Mouse (Mus musculus) hindbrain, postnatal 0 days (tissue): ENCODE measurements at regions not wholly inside any gene's neighbourhood (a gene's known extent, or its start where the extent isn't known, plus 50 kb on each side); places are given as distances from the start of the nearest gene placed in this dataset.

Experiments used
- ATAC-seq: fragments of 200-750 bp; cut with Nextera tagmentation; 2 replicates; pipeline ENCODE4 v1.8.0; 2017; ENCODE audit warnings: mild to moderate bottlenecking, moderate TSS enrichment, moderate library complexity
- DNase-seq: peaks from one replicate; pipeline ENCODE4 v3.0.0-alpha.2; 2015; ENCODE audit warnings: low spot score
- H3K27ac ChIP-seq: fragments of 300-500 bp; sonication (generic); 2 replicates; pipeline ENCODE4 v1.5.1; 2014; ENCODE audit warnings: mild to moderate bottlenecking
- H3K27me3 ChIP-seq: fragments of 300-500 bp; sonication (generic); 2 replicates; pipeline ENCODE4 v1.6.1; 2014; ENCODE audit warnings: low read length, mixed read lengths; ENCODE audit not compliant: insufficient read depth
- H3K36me3 ChIP-seq: fragments of 300-500 bp; sonication (generic); 2 replicates; pipeline ENCODE4 v1.6.1; 2014; ENCODE audit warnings: low read length, mixed read lengths; ENCODE audit not compliant: insufficient read depth
- H3K4me1 ChIP-seq: fragments of 300-500 bp; sonication (generic); 2 replicates; pipeline ENCODE4 v1.6.1; 2014; ENCODE audit warnings: antibody characterized with exemption, low read length, mixed read lengths; ENCODE audit not compliant: insufficient read depth
- H3K4me2 ChIP-seq: fragments of 300-500 bp; sonication (generic); 2 replicates; pipeline ENCODE4 v1.6.1; 2014; ENCODE audit warnings: low read depth, mild to moderate bottlenecking, low read length, moderate library complexity, mixed read lengths
- H3K4me3 ChIP-seq: fragments of 300-500 bp; sonication (generic); 2 replicates; pipeline ENCODE4 v1.5.1; 2014; ENCODE audit warnings: low read length
- H3K9ac ChIP-seq: fragments of 300-500 bp; sonication (generic); replicated peaks from 2 replicates; pipeline ENCODE4 v1.6.1; 2014; ENCODE audit warnings: mild to moderate bottlenecking, low read length, moderate library complexity, mixed read lengths
- H3K9me3 ChIP-seq: fragments of 300-500 bp; sonication (generic); 2 replicates; pipeline ENCODE4 v1.6.1; 2016; ENCODE audit warnings: low read length, mixed read lengths
- CTCF ChIP-seq: IDR thresholded peaks from 2 replicates; pipeline ENCODE4 v1.5.1; 2016; ENCODE audit warnings: antibody characterized with exemption, control low read depth, low read depth
- WGBS: fragments of 180-500 bp; shearing (Covaris S2); extraction: QIAGEN DNeasy Blood & Tissue Kit; methylation state at CpG from one replicate; pipeline ENCODE4 v1.1.7; 2014; 5-methylcytosine and 5-hydroxymethylcytosine counted together

- no peaks in the 10 kb centered on the region; the same call in 1 of the 2 replicates for H3K4me1 ChIP-seq
- H3K9me3 ChIP-seq: no peaks in the 10 kb centered on the region
- H3K4me3 ChIP-seq: no peak overlapping the region
- ATAC-seq (no peak), DNase-seq (peak; percentile 41)
- no peaks in the 10 kb centered on the region for H3K36me3 ChIP-seq
- WGBS: 61% methylated on average over 6 of the region's 6 CpGs
- H3K9ac ChIP-seq: no peak overlapping the region
- H3K4me2 ChIP-seq: no peak overlapping the region
- no peak overlapping the region for H3K27ac ChIP-seq
- H3K27me3 ChIP-seq: no peaks in the 10 kb centered on the region
- TF ChIP-seq CTCF: no peak
Observed at GRCm38 (mm10) chr8:89713880-89714279, 634.3 kb downstream of the Tox3 start.

GRCm38 (mm10) chr8:89707341-89707928, 640.7 kb downstream of the Tox3 start:
- Histone ChIP-seq H3K27me3 (no peaks in the 10 kb centered on the region), H3K27ac (no peak overlapping the region), H3K9me3 (no peaks in the 10 kb centered on the region), H3K4me2 (no peak overlapping the region), H3K9ac (no peak overlapping the region), H3K4me1 (no peaks in the 10 kb centered on the region), H3K4me3 (no peak overlapping the region), H3K36me3 (no peaks in the 10 kb centered on the region)
- WGBS: 61% methylated on average over 5 of the region's 5 CpGs
- DNase-seq: no peak
- no peak for ATAC-seq
- TF ChIP-seq CTCF: no peak

GRCm38 (mm10) chr8:89685696-89686095, 641.7 kb upstream of the Sall1 start:
- Histone ChIP-seq H3K4me1 (no peaks in the 10 kb centered on the region), H3K4me3 (no peak overlapping the region), H3K36me3 (no peaks in the 10 kb centered on the region), H3K9ac (no peak overlapping the region), H3K4me2 (no peak overlapping the region), H3K9me3 (no peaks in the 10 kb centered on the region), H3K27ac (no peak overlapping the region), H3K27me3 (no peaks in the 10 kb centered on the region)
- WGBS: 91% methylated on average over 6 of the region's 6 CpGs
- DNase-seq (no peak), ATAC-seq (no peak)
- no peak for TF ChIP-seq CTCF

GRCm38 (mm10) chr8:89680937-89681336, 637.0 kb upstream of the Sall1 start:
- 92% methylated on average over 4 of the region's 4 CpGs for WGBS
- Histone ChIP-seq H3K27ac (no peak overlapping the region), H3K4me2 (no peak overlapping the region), H3K9me3 (no peaks in the 10 kb centered on the region), H3K4me3 (no peak overlapping the region), H3K36me3 (no peaks in the 10 kb centered on the region), H3K27me3 (no peaks in the 10 kb centered on the region), H3K9ac (no peak overlapping the region), H3K4me1 (no peaks in the 10 kb centered on the region)
- TF ChIP-seq CTCF: no peak
- DNase-seq (no peak), ATAC-seq (no peak)

GRCm38 (mm10) chr8:89680341-89680740, 636.4 kb upstream of the Sall1 start:
- H3K4me2 ChIP-seq: no peak overlapping the region
- H3K9ac ChIP-seq: no peak overlapping the region
- no peaks in the 10 kb centered on the region for H3K27me3 ChIP-seq
- TF ChIP-seq CTCF: no peak
- ATAC-seq (no peak), DNase-seq (no peak)
- no peaks in the 10 kb centered on the region for H3K4me1 ChIP-seq
- no peaks in the 10 kb centered on the region for H3K9me3 ChIP-seq
- no peak overlapping the region for H3K27ac ChIP-seq
- WGBS: 87% methylated on average over 5 of the region's 5 CpGs
- no peak overlapping the region for H3K4me3 ChIP-seq
- no peaks in the 10 kb centered on the region for H3K36me3 ChIP-seq

GRCm38 (mm10) chr8:89679551-89679950, 635.6 kb upstream of the Sall1 start:
- no peak for TF ChIP-seq CTCF
- 47% methylated on average over 4 of the region's 4 CpGs for WGBS
- ATAC-seq: no peak
- no peak for DNase-seq
- H3K4me3 ChIP-seq: no peak overlapping the region
- no peak overlapping the region for H3K4me2 ChIP-seq
- H3K27ac ChIP-seq: no peak overlapping the region
- H3K9ac ChIP-seq: no peak overlapping the region
- no peaks in the 10 kb centered on the region for H3K27me3 ChIP-seq
- H3K36me3 ChIP-seq: no peaks in the 10 kb centered on the region
- H3K9me3 ChIP-seq: no peaks in the 10 kb centered on the region
- no peaks in the 10 kb centered on the region for H3K4me1 ChIP-seq

- TF ChIP-seq CTCF: no peak
- H3K4me3 ChIP-seq: no peak overlapping the region
Observed at GRCm38 (mm10) chr8:89677266-89677665, 633.3 kb upstream of the Sall1 start.

More at GRCm38 (mm10) chr8:89677266-89677665, 633.3 kb upstream of the Sall1 start:
- no peaks in the 10 kb centered on the region for H3K27me3 ChIP-seq
- H3K9ac ChIP-seq: no peak overlapping the region
- DNase-seq (peak; percentile 36), ATAC-seq (no peak)
- H3K4me1 ChIP-seq: no peaks in the 10 kb centered on the region
- no peaks in the 10 kb centered on the region for H3K9me3 ChIP-seq
- no peaks in the 10 kb centered on the region for H3K36me3 ChIP-seq
- H3K4me2 ChIP-seq: no peak overlapping the region
- H3K27ac ChIP-seq: no peak overlapping the region
- 57% methylated on average over 5 of the region's 5 CpGs for WGBS
